Mouse (Mus musculus): Measurements from ENCODE around the gene Dynlrb2. TPM values are rescaled to one million over a fixed set of nuclear protein-coding genes. Genes with fewer than 3 reads are reported as not detected.

The Dynlrb2 gene
- polyA plus RNA-seq, 1 experiment from 2014 or later: 0.28 TPM

Other genes starting within 250 kb of the Dynlrb2 start
- 4.1 and 4.4 TPM in 2 replicates for gene Cdyl2, start 228.0 kb downstream of the Dynlrb2 start, polyA plus RNA-seq (2015; fragmentation: Nextera tagmentation; extraction: Ambion mirVana)

All from stomach, embryonic 16.5 days (tissue).